Mouse (Mus musculus): ENCODE measurements around the gene Lmln. TPM values are rescaled to one million over a fixed set of nuclear protein-coding genes. Genes with fewer than 3 reads are reported as not detected.
"Not testable (repeated sequence)": the region's sequence is repeated elsewhere in the genome, so short reads cannot be mapped to it uniquely, and the experiment has no call there.

Gene Lmln
- polyA plus RNA-seq, 1 experiment: 0.78 TPM

DNA sequence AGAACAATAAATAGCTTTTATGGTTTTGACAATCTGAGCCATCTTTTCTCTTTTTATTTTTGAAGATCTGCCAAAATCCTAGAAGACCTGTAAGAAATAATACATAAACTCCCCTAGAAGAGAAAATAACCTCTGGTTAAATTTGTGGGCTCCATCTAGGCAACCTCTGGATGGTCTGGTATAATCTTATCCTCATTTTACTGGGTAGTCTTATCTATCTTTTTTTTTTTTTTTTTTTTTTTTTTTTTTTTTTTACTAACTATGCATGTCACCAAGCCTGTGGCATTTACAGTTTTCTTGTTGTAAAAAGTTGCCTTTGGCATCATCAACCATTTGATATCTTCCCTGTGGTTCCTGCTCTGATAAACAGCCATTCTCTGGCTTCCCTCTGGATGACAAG lies 112.4 kb downstream of the Lmln start:
- Histone ChIP-seq H3K4me3 (no peak overlapping the region), H3K36me3 (ENCODE audit: control insufficient read depth, insufficient read depth) (no peaks in the 10 kb centered on the region), H3K27me3 (ENCODE audit: control insufficient read depth, insufficient read depth, insufficient read length) (no peaks in the 10 kb centered on the region), H3K79me2 (ENCODE audit: control insufficient read depth, insufficient read depth) (no peaks in the 10 kb centered on the region), H3ac (ENCODE audit: control insufficient read depth, insufficient read length) (no peak overlapping the region), H3K4me2 (ENCODE audit: low read depth) (no peak overlapping the region)
- TF ChIP-seq MYOG (IDR thresholded peaks at IDR 0.05; ENCODE audit: control insufficient read depth in 1 of 3, insufficient read depth in 1 of 3, insufficient read length in 2 of 3, low read depth in 2 of 3) (no peak), SRF (IDR thresholded peaks at IDR 0.05; ENCODE audit: control insufficient read depth, insufficient read length, low read depth) (no peak), CEBPB (IDR thresholded peaks at IDR 0.05; ENCODE audit: insufficient read depth, poor library complexity, severe bottlenecking) (no peak), E2F4 (IDR thresholded peaks at IDR 0.05; ENCODE audit: insufficient read depth) (no peak), POLR2AphosphoS2 (IDR thresholded peaks at IDR 0.05; ENCODE audit: insufficient read length, low read depth) (no peak), MYOD1 (IDR thresholded peaks at IDR 0.05; ENCODE audit: control insufficient read depth in 1 of 3, insufficient read length in 2 of 3, low read depth in 2 of 3) (no peak), TCF3 (IDR thresholded peaks at IDR 0.05; ENCODE audit: insufficient read length, low read depth) (no peak), MAX (IDR thresholded peaks at IDR 0.05; ENCODE audit: low read depth) (no peak), TCF12 (IDR thresholded peaks at IDR 0.05; ENCODE audit: insufficient read depth, poor library complexity, severe bottlenecking) (no peak), POLR2A (IDR thresholded peaks at IDR 0.05; ENCODE audit: insufficient read length, low read depth) (no peak), USF1 (IDR thresholded peaks at IDR 0.05; ENCODE audit: low read depth) (no peak), REST (IDR thresholded peaks at IDR 0.05; ENCODE audit: insufficient read depth, insufficient read length) (no peak)

DNA sequence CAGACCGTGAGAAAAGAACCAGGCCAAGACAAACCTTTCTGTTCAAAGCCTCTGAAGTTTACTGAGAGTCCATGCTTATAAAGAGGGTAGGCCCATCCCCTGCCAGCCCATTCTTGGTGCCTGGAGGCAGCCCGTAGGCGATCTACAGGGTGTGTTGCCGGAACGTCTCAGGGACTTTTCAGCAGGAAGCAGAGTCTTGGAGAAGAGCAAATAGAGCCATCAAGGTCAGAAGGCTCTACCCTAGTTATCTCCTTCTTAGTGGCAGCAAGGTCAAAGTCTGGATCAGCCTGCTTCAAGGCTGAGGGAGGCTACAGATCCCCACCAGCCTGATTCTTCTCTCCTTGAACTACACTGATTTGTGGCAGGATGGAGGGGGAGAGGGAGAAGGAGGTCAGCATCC lies 114.5 kb downstream of the Lmln start:
- not testable (repeated sequence) for H3K4me2 ChIP-seq (ENCODE audit: low read depth); H3K36me3 ChIP-seq (ENCODE audit: control insufficient read depth, insufficient read depth)

More for the DNA sequence above, 114.5 kb downstream of the Lmln start:
- H3K79me2 ChIP-seq (ENCODE audit: control insufficient read depth, insufficient read depth); H3K27me3 ChIP-seq (ENCODE audit: control insufficient read depth, insufficient read depth, insufficient read length); H3ac ChIP-seq (ENCODE audit: control insufficient read depth, insufficient read length); H3K4me3 ChIP-seq: not testable (repeated sequence)

Other genes starting within 250 kb of the Lmln start
- gene Fyttd1, start 185.0 kb upstream of the Lmln start, polyA plus RNA-seq (2012; fragmentation: generic; extraction: Trizol): 39.8 TPM
- 34.0 TPM for gene Rubcn, start 184.8 kb upstream of the Lmln start, polyA plus RNA-seq (2012; fragmentation: generic; extraction: Trizol)
- gene Lrch3, start 148.4 kb upstream of the Lmln start, polyA plus RNA-seq (2012; fragmentation: generic; extraction: Trizol): 9.0 TPM
- gene Iqcg, start 6.3 kb upstream of the Lmln start, polyA plus RNA-seq (2012; fragmentation: generic; extraction: Trizol): 0.80 TPM
- 2,314 TPM for gene Rpl35a, start 6.1 kb upstream of the Lmln start, polyA plus RNA-seq (2012; fragmentation: generic; extraction: Trizol)
- 8.5 TPM for gene Osbpl11, start 122.5 kb downstream of the Lmln start, polyA plus RNA-seq (2012; fragmentation: generic; extraction: Trizol)
- gene Snx4, start 188.9 kb downstream of the Lmln start, polyA plus RNA-seq (2012; fragmentation: generic; extraction: Trizol): 26.8 TPM

Measured in myocyte (in vitro differentiated cells).